Mouse (Mus musculus): ENCODE results near the gene Cerkl.

Gene Cerkl

GRCm38 (mm10) chr2:79456575-79457349 is at the start of gene Cerkl, which contains the start of gene Neurod1:
Gene Cerkl (minus strand): TSS chr2:79456785.
Gene Neurod1 (minus strand): TSS chr2:79456751.
- in situ Hi-C loops (cut with MboI) = no loop called here

- in situ Hi-C loops (cut with MboI) = no loop called here
Observed at GRCm38 (mm10) chr2:79498990-79499755, 42.6 kb upstream of the Cerkl start.

DNA sequence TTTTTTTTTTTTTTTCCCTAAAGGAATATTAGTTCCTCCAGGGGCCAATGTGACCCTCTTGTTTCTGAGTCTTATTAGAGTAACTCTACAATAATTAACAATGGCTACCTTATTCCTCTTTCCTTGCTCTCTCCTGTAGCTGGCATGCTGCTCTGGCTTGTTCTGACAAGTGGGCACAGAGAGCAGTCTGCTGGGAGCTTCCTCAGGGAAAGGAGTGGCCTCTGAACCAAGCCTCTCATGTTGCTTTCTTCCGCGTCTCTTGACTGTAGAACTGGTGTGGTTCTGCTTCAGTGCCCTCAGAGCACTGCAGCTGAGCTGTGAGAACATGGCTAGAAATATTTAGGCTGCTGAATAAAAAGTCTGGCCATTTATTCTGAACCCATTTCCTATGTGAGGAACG is 28.5 kb upstream of the Cerkl start:
- in situ Hi-C loops (cut with MboI) = no loop called here

DNA sequence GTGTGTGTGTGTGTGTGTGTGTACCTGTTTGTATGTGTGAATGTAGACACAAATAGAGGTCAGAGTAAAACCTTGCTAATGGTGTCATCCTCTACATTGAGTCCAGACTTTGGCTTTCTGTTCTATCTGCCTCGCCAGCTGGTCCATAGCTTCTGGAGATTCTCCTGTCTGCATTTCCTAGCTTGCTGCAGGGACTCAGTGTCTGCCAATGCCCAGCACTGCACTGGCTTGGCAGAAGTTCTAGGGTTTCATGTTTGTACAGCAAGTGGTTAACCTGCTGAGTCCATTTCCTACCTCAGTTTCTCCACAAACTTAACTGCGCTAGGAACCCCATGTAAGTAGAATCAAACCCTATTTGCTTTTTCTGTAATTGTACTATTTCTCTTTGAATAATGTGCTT is 25.9 kb upstream of the Cerkl start:
- in situ Hi-C loops (cut with MboI) = no loop called here

DNA sequence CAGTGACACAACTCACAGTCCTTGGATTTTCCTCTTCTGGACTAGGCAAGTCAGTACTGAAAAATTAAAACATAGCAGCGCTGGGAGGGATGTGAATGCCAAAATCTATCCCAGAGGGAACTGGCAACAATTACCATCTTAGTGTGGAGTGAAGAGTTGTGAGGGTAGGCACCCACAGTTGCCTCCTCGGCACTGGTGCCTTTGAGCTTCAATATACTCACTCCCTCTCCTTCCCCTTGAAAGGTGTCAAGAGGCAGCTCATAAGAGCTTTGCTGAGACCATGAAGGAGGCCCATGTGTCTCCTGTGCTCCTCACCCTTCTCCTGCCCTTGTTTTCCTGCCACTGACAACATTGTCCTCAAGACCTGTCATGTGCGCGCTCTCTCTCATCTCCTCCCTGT is 5.8 kb upstream of the Cerkl start:
- in situ Hi-C loops (cut with MboI) = no loop called here

GRCm38 (mm10) chr2:79461861-79462260 is 5.3 kb upstream of the Cerkl start:
- in situ Hi-C loops (cut with MboI) = no loop called here

DNA sequence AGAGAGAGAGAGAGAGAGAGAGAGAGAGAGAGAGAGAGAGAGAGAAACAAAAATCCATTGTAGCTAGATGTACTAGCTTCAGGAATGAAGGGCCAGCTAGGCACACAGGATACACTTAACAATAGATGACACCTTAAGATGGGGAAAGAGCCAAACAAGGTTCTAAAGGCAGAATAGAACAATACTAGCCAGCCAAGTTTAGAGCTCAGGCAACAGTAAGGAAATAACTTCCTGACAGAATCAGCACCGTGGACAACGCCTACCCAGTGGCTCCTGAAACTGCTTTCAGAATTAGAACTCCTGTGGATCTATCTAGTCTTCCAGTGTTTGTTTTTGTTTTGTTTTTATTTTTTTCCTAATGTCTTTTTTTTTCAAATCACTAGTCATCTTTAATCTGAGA is 4.0 kb upstream of the Cerkl start:
- in situ Hi-C loops (cut with MboI) = no loop called here

DNA sequence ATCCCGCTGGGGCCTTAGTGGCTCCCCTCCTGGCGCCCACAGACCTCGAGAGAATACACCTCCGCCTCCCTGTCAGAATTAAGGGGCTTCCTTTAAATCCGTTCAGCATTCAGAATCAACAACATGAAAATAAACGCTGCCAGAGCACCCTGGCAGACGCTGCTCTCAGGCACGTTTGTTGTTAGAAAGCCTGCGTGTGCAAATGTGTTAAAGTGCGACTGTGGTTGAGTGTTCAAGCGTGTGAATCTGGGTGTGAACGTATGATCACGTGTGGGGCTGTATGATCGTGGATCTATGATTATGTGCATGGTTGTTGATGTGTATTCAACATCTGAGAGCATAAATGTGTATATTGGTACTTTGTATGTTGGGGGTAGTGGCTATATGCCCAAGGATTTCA is 3.5 kb upstream of the Cerkl start:
- in situ Hi-C loops (cut with MboI) = no loop called here

GRCm38 (mm10) chr2:79459061-79460045 is 2.8 kb upstream of the Cerkl start:
- in situ Hi-C loops (cut with MboI) = no loop called here

DNA sequence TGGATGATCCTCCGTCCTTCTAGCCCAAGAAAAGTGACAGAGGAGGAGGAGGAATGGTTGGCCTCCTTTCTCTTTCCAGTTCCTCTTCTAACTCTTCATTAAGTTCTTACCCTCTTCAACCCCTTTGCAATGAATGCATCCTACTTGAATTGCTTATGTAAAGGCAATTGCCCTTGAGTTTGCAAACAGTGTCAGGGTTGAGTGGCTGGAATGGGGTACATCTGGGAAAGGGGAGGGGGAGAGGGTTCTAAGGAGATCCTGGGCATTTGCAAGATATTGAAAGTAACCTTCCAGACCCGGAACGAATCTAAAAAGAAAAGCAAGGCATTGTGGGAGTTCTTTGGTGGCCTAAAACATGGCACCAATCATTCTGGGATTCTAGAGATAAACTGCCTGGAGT is 1.3 kb upstream of the Cerkl start:
- in situ Hi-C loops (cut with MboI) = no loop called here

DNA sequence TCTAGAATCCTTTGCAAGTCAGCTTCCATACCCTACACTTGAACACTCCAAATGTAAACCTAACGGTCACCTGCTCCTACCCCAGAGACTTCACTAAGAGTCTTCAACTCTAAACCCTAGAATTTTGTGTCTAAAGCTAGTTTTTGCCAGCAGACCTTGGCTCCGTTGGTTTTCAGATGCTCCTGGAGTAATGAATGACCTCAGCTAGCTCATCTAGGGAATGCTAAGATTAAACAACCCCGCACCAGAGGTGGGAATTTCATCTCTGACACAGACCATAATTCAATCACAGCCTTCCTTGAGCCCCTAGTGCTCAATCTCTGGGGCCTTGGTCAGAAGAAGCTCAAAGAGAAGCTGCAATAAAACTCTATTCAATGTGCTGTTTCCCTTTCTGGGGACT is 849 bp upstream of the Cerkl start:
- in situ Hi-C loops (cut with MboI) = no loop called here

- in situ Hi-C loops (cut with MboI) = no loop called here
Observed at GRCm38 (mm10) chr2:79455646-79456045, 939 bp downstream of the Cerkl start.

- in situ Hi-C loops (cut with MboI) = no loop called here
Observed at GRCm38 (mm10) chr2:79454786-79455446, 1.7 kb downstream of the Cerkl start.

GRCm38 (mm10) chr2:79453901-79454781 is 2.4 kb downstream of the Cerkl start:
- in situ Hi-C loops (cut with MboI) = no loop called here

GRCm38 (mm10) chr2:79451438-79451837 is 5.1 kb downstream of the Cerkl start:
- in situ Hi-C loops (cut with MboI) = no loop called here

- in situ Hi-C loops (cut with MboI) = no loop called here
Observed at GRCm38 (mm10) chr2:79450684-79451394, 5.7 kb downstream of the Cerkl start.

DNA sequence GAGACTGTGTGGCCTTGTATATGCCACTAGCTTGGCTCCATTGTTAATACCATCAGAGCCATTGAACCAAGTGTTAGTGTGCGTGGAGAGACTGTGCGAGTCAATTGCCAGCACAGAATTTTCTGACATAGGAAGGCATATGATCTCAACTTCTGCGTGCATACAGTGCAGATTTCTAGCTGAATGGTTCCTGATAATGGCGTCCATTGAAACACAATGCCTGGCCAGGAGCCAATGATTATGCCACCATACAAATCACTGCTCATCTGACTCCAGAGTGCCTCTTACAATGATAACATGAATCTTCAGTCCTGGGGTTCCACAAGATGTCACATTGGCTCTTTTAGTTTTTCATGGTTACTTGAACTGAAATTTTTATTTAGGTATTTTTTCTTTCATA is 7.2 kb downstream of the Cerkl start:
- in situ Hi-C loops (cut with MboI) = no loop called here

- in situ Hi-C loops (cut with MboI) = no loop called here
Observed at GRCm38 (mm10) chr2:79447198-79447597, 9.4 kb downstream of the Cerkl start.

- in situ Hi-C loops (cut with MboI) = no loop called here
Observed at GRCm38 (mm10) chr2:79443861-79444620, 12.5 kb downstream of the Cerkl start.

Data from mature B cell (primary cell).